Mouse (Mus musculus) right cerebral cortex, postnatal 10 days (tissue): Measurements from ENCODE around the gene Thbs4.

Source experiments
- DNase-seq, 2 experiments: peaks; one replicate each; pipeline ENCODE4 v3.0.0; 2021; ENCODE audit warnings: low spot score in 2 of 2

Gene Thbs4

DNA sequence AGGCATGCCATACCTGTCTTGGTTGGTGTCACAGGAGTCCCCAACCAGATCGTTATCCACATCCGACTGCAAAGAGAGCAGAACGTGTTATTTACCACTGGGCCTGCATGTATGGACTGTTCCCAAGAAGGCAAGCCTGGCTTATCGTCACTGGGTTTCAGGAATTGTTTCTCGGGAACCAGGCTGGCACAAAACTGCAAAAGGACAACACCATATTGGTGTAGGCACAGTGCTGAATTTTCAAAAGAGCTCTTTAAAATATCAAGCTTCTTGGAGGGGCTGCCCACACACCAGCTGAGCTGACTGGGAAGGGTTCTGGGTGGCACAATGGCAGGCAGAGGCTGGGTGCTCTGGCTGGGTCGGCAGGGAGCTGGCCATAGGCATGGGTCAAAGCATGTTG is 34.1 kb downstream of the Thbs4 start:
- DNase-seq, result peak in 1 of 2 experiments; percentile 42

- no peak for DNase-seq
Measured at GRCm38 (mm10) chr13:92759096-92759495, 35.5 kb downstream of the Thbs4 start.

- no peak for DNase-seq
Measured at GRCm38 (mm10) chr13:92757972-92758585, 36.5 kb downstream of the Thbs4 start.

DNA sequence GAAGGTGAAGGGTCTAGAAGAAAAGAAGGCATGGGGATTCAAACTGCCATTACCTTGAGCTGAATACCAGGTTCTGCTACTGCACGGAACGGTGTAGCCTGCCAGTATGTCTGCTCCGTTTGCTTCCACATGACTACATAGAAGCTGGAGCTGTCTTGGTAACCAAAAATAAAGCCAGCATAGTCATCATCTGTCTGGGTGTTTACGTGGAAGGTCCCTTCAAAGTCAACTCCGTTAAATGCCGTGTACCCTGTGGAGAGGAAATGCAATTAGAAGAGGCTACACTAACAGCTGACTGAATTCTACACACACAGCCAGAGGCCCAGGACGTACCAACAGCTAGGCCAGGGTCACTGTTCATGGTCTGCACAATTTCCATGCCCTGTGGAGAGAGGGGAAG is 39.6 kb downstream of the Thbs4 start:
- no peak for DNase-seq

GRCm38 (mm10) chr13:92753676-92754075 is 40.9 kb downstream of the Thbs4 start:
- DNase-seq, result no peak

DNA sequence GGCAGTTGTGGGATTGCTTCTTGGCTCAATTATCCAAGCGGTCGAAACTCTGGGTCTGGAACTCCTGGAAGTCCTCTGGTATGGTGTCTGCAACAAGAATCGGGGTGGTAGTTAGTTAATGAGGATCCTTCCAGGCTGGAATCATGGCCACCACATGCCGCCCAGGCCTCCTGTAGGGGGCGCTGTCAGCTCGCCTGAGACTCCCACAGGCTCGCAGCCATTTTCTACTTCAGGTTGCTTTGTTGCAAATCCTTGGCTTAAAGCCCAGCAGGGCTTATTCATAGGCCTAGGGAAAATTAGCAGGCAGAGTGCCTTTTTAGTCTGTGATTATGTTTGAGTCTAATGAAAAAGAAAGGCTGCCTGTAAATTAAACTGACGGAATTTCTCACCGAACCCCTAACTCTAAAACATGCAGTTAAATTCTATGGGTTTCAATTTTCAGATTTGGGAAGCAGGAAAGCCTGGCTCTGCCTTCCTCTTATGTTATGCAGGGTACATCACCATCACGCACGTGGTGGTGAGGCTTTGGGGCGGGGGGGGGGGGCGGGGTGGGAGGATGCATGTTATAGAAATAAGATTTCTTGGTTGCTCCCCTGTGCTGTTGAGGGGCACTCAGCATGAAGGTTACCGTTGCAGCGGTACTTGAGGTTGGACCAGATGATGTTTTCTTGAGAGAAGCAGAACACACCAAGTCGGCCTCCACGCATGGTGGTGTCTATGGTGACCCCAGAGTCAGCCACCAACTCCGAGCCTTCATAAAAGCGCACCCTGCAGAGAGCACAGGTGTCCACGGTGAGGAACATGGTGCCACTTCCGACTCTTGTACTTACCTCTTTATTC is 42.7 kb downstream of the Thbs4 start:
- DNase-seq, result peak; percentile 95 to 96

DNA sequence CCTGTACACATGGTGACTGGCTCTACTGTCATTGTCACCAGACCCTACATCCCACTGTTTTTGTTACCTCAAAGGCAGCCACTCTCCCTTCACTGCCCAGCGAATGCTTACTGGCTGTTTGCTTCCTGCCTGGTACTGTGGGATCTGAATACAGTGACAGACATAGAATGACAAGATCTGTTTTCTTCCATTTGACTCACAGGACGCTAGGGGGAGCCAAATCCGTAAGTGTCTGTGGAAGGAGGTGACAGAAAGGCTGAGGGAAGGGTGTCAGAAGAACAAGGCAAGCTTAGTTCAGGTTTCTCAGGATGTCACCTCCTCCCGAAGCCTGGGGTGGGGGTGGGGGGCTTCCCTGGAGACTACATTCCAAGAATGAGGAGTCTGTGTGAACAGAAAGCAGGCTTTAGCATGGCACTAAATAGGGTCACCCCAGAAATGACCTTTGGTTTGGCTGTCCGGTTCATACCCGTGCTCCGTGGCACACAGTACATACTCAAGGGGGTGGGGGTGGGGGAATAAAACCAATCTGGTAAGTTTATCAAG is 43.6 kb downstream of the Thbs4 start:
- DNase-seq, result peak; percentile 86 to 90

- DNase-seq, result no peak
Measured at GRCm38 (mm10) chr13:92743337-92743736, 51.3 kb downstream of the Thbs4 start.

DNA sequence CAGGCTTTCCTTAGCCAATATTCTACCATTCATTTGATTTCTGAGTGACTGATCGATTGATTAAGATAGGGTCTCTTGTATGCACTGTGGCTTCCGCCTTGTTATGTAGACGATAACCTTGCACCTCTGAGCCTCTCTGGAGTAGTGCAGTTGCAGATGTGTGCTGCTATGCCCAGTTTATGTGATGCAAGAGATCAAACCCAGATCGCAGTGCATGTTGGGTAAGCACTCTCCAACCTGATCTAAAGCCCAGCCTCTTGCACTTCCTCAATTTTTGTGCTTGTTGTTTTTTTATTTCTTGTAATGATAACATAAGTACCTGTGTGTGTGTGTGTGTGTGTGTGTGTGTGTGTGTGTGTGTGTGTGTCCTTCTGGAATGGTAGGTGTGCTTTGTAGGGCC is 51.7 kb downstream of the Thbs4 start:
- DNase-seq, result no peak

DNA sequence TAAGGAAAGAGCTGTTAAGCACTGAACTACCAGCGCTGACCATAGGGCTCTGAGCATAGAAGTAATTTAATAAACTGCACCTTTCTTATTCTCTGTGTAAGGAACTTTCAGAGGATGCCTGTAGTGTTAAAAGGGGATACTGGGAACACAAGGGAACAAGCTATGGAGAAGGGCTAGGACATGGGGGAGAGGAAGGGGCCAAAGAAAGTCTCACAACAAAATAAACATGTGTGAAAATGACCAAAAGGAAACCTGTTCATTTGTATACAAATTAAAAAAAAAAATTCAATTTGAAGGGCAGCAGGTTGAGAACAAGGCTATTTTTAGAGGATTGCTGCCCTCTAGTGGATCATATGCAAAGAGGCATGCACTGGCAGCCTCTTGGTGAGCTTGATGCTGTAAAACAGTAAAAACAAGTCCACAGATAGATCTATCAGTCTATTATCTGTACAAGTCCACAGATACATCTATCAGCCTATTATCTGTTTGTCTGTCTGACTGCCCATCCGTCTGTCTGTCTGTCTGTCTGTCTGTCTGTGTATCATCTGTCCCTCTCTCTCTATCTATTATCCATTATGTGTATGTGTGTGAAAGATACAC is 53.8 kb downstream of the Thbs4 start:
- peak; percentile 57 for DNase-seq

- peak in 1 of 2 experiments; percentile 23 for DNase-seq
Measured at GRCm38 (mm10) chr13:92739858-92740257, 54.8 kb downstream of the Thbs4 start.

- peak in 1 of 2 experiments; percentile 21 for DNase-seq
Measured at GRCm38 (mm10) chr13:92738821-92739220, 55.8 kb downstream of the Thbs4 start.

GRCm38 (mm10) chr13:92736516-92737300 is 57.9 kb downstream of the Thbs4 start:
- peak; percentile 63 to 75 for DNase-seq

DNA sequence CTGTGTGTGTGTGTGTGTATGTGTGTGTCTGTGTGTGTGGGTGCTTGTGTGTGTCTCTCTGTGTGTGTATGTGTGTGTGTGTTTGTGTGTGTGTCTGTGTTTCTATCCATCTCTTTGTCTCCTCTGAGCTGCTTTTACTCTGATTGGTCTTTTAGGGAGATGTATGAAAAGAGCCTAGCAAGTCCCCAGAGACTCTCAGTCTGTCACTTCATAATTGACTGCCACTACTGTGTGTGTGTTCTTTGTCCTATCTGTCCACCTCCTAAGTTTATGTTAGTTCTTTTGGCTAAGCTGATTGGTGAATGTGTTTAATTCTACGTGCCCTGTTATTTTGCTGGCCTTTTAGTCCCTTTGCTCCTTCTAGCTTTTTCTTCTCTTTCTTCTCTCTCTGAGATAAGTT is 58.9 kb downstream of the Thbs4 start:
- DNase-seq, result no peak

DNA sequence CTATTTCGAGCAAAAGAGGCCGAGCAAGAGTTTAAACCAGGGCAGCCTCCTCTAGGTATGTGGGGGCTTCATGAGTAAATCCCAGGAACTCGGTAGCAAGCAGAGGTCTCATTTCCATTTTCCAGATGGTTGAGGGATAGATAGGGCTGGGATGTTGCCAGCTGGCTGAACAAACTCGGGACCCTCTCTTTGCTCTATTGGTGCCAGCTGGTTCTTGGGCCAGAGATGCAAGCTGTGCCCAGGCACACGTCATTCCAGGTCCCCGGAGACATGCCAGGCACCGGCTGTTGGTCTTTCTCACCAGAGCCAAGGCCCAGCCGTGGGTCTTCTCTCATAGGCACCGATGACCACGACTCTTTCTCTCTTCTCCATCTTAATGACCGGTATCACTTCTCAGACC is 60.9 kb downstream of the Thbs4 start:
- peak; percentile 76 to 78 for DNase-seq

GRCm38 (mm10) chr13:92733252-92733651 is 61.4 kb downstream of the Thbs4 start:
- peak; percentile 64 to 72 for DNase-seq

DNA sequence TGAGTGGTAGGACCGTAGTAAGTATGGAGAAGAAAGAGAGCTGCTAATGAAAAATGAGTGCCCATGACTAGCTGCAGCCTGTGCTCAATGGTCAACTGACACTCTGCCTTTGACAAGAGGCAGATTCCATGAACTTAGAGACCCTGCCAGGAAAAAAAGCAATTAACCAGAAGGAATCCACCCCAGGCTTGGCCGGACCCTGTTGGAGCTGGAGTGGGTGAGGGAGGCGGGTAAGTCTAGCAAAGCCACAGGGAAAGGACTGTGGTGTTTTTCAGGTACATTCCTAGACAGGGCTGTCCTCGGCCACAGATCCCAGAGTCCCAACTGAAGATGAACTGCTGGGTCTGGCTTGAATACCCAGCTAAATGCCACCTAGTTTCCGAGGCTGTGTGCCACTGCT is 61.8 kb downstream of the Thbs4 start:
- peak in 1 of 2 experiments; percentile 14 for DNase-seq

- peak in 1 of 2 experiments; percentile 19 for DNase-seq
Measured at GRCm38 (mm10) chr13:92731811-92732210, 62.8 kb downstream of the Thbs4 start.

DNA sequence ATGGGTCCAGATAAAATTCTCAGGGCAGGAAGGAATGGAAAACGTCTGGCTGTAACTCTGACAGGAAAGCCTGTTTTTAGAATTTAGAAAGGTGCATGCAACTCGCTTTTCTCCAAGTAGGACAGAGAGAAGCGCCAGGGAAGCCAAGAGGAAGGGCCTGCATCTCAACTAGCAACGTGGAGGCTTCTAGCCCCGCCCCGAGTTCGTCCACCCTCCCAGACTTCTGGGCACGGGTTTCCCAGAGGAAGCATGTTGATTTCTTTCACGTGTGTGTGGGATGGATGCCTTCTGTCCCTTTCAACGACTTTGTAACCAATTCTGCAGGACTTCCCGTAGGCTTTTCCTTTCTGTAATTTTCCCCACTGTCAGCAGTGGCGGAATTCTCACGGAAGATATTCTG is 64.8 kb downstream of the Thbs4 start:
- peak in 1 of 2 experiments; percentile 46 for DNase-seq

DNA sequence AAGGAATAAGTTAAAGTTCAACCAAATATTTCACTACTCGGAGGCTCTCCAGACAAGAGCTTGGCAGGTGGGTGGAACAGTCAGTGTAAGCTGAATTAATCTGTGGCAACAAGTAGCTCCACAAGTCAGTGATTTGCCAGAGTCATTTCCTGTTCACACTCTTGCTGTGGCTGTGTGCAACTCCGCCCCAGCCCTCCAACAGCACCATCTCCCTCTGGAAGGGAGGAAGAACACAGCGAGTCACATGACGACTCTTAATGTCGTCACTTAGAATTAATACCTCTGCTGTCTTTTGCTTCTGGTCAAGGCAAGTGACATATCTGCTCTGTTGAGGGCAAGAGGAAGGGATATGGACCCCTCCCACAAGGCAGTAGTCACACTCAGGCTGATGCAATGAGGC is 72.2 kb downstream of the Thbs4 start:
- DNase-seq, result no peak

- no peak for DNase-seq
Measured at GRCm38 (mm10) chr13:92721006-92721405, 73.6 kb downstream of the Thbs4 start.
